Mouse (Mus musculus) forelimb bud, embryonic 11.5 days (tissue): Measurements from ENCODE around the gene Sema3f.
A peak's percentile ranks its signal among the peaks of the same experiment; 100 is the strongest.

Experiments used
- DNase-seq: peaks from one replicate; pipeline ENCODE4 v3.0.0-alpha.2; 2012; ENCODE audit warnings: low read depth, low spot score

Gene Sema3f

GRCm38 (mm10) chr9:107692785-107693184, 17.5 kb downstream of the Sema3f start:
- DNase-seq = no peak

GRCm38 (mm10) chr9:107690391-107690790, 19.9 kb downstream of the Sema3f start:
- no peak for DNase-seq

GRCm38 (mm10) chr9:107688939-107689338, 21.3 kb downstream of the Sema3f start:
- DNase-seq = no peak

GRCm38 (mm10) chr9:107688415-107688814, 21.9 kb downstream of the Sema3f start:
- no peak for DNase-seq

- no peak for DNase-seq
Observed at GRCm38 (mm10) chr9:107685231-107685981, 24.9 kb downstream of the Sema3f start.

- no peak for DNase-seq
Observed at GRCm38 (mm10) chr9:107682405-107682804, 27.9 kb downstream of the Sema3f start.

- no peak for DNase-seq
Observed at GRCm38 (mm10) chr9:107679501-107679900, 30.8 kb downstream of the Sema3f start, which contains the start of gene Gnat1. Gene Gnat1 (minus strand): TSS chr9:107679712.

GRCm38 (mm10) chr9:107678861-107679260, 31.4 kb downstream of the Sema3f start:
- no peak for DNase-seq

- DNase-seq = peak; percentile 86
Observed at GRCm38 (mm10) chr9:107677819-107678526, 32.3 kb downstream of the Sema3f start.

- DNase-seq = no peak
Observed at GRCm38 (mm10) chr9:107677091-107677784, 33.0 kb downstream of the Sema3f start.

- no peak for DNase-seq
Observed at GRCm38 (mm10) chr9:107676302-107676701, 34.0 kb downstream of the Sema3f start.

- DNase-seq = peak; percentile 67
Observed at GRCm38 (mm10) chr9:107675671-107676301, 34.5 kb downstream of the Sema3f start.

- no peak for DNase-seq
Observed at GRCm38 (mm10) chr9:107674609-107675429, 35.5 kb downstream of the Sema3f start.

- DNase-seq = no peak
Observed at GRCm38 (mm10) chr9:107670259-107670658, 40.0 kb downstream of the Sema3f start.

GRCm38 (mm10) chr9:107669480-107669945, 40.8 kb downstream of the Sema3f start, which contains the start of gene Slc38a3:
Gene Slc38a3 (minus strand): TSS chr9:107669530.
- no peak for DNase-seq

GRCm38 (mm10) chr9:107668916-107669315, 41.4 kb downstream of the Sema3f start:
- DNase-seq = no peak

GRCm38 (mm10) chr9:107668011-107668410, 42.3 kb downstream of the Sema3f start:
- no peak for DNase-seq

GRCm38 (mm10) chr9:107667219-107667618, 43.1 kb downstream of the Sema3f start:
- peak; percentile 61 for DNase-seq

- no peak for DNase-seq
Observed at GRCm38 (mm10) chr9:107666751-107667205, 43.5 kb downstream of the Sema3f start.

GRCm38 (mm10) chr9:107665308-107665707, 45.0 kb downstream of the Sema3f start:
- DNase-seq = no peak

- no peak for DNase-seq
Observed at GRCm38 (mm10) chr9:107663525-107663924, 46.8 kb downstream of the Sema3f start.
